Mouse (Mus musculus): ENCODE measurements around the gene Tmem161a.

DNA sequence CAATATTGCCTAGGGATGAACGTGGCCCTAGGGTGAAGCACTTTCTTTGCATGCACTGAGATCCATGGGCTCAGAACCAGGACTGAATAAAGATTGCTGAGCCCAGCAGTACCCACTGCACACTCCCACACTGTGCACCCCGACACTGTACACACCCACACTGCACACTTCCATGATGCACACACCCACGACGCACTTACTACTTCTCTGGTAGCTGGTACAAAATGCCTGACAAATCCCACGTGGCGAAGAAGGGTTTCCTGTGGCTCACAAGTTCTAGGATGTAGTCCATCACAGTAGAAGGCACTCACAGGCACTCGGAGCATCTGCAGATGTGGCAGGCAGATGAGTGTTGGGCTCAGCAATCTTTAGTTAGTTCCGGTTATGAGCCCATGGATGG is 47.2 kb upstream of the Tmem161a start:
- TF ChIP-seq CTCF (IDR thresholded peaks at IDR 0.05; ENCODE audit: low read depth) (no peak), EP300 (IDR thresholded peaks at IDR 0.05; ENCODE audit: low read depth) (no peak)
